Mouse (Mus musculus) cerebellum, postnatal 10 days (tissue): ENCODE measurements around the gene Glp1r.

ENCODE experiments used
- DNase-seq, 2 experiments: peaks; one replicate each; pipeline ENCODE4 v3.0.0; 2021; ENCODE audit warnings: mixed read lengths in 2 of 2

The Glp1r gene

DNA sequence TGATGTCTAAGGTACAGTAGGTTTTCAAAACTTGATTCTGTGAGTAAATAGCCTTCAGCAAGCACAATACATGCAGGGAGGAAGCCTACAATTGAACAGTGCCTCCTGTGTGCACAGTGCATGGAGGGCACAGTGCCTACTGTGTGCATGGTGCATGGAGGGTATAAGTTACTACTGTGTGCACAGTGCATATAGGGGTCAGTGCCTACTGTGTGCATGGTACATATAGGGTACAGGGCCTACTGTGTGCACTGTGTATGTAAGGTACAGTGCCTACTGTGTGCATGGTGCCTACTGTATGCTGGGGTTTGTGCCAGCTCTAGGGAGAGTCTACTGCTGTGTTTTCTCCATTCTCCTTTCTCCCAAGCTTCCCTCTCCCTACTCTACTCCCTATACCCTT lies 12.6 kb downstream of the Glp1r start:
- DNase-seq = no peak

DNA sequence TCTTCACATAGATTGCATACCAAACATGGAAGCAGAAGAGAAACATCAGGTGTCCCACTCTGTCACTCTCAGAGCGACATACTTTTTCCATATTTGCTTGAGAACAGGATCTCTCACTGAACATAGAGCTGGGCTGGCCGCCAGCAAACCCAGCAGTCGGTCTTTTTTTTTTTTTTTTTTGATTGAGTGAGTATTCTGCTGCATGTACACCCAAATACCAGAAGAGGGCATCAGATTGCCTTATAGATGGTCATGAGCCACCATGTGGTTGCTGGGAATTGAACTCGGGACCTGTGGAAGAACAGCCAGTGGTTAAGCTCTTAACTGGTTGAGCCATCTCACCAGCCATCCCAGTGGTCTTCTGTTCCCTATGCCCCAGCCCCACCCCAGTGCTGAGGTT lies 21.9 kb downstream of the Glp1r start:
- peak in 1 of 2 experiments; percentile 40 for DNase-seq

DNA sequence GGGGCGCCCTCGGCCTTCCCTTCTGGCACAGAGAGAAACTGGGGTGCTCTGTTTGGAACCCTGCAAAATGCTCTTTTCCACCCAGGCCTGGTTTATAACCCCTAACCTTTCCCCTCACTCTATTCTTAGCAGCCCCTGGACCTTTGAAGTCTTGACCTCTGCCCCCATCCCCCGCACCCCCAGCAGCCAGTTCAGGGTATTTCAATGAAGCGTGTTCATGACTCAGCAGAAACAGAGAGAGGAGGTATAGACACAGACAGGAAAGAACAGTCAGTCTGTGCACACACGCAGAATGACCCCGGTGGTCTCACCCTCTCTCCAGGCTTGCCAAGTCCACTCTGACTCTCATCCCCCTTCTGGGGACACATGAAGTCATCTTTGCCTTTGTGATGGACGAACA lies 29.2 kb downstream of the Glp1r start:
- DNase-seq = no peak

DNA sequence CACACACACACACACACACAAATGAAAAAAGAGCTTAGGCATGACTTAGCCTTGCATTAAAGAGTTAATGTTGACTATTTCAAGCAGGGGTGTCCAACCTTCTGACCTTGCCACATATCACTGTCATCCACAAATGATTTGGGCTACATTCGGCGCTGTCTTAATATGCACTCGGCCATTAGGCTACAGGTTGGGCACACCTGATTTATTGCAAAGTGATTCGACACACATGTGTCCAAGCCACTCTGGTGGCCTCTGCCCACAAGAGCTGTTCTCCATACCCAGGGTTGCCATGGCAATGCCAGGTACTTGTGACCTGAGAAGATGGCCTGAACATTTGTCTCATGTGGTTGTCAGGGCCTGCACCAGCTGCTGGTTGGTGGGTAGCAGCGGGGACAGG lies 31.2 kb downstream of the Glp1r start:
- no peak for DNase-seq

DNA sequence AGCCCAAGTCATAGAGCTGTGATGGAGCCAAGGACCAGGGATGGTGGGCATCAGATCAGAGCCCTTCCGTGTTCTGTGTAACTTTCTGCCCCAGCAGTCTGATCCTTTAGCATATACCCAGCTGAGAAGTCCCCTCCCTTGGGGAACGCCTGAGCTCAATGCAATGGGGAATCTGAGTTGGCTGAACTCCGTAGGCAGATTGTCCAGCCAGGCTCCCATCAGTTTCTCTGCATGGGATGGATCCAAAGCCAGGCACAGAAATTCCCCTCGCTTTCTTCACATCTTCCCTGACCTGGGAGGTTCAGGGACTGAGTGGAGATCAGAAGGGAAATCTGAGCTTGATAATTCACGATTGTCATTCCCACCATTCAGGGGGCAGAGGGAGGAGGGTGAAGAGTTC lies 33.7 kb downstream of the Glp1r start:
- DNase-seq = peak; percentile 60 to 67

DNA sequence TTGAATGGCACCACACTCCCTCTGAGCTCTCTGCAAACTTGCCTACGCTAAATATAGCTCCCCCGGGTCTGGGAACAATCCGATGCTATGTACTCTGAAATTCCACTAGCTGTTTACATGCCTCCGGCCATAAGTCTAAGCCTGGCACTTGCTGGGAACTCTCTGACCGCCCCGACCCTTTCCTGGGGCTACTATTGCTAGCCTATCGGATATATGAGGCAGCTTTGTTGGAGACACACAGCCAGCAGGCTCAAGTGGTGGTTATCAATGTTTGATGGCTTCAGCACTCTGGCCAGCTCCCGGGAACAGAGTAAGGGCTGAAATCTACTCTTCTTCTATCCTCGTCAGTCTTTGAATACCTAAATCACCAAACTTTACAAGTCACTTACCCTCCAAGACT lies 36.9 kb downstream of the Glp1r start:
- no peak for DNase-seq

DNA sequence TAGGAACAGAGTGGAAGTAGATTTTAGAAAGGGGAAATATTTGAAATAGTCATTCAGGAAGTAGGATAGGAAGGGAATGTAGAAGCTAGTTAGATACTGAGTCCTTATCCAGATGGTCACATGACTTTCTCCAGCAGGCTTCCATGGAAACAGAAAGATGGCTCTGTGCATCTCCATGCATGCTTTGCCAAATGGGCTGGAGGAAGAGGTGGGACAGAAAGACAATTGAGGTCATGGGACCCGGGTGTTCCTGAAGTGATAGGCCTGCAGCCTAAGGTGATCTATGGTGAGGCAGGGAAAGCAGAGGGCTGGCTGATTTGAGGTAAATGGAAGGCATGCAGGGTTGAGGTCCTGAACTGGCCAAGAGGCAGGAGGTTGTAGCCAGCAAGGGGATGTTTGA lies 46.8 kb downstream of the Glp1r start:
- no peak for DNase-seq

DNA sequence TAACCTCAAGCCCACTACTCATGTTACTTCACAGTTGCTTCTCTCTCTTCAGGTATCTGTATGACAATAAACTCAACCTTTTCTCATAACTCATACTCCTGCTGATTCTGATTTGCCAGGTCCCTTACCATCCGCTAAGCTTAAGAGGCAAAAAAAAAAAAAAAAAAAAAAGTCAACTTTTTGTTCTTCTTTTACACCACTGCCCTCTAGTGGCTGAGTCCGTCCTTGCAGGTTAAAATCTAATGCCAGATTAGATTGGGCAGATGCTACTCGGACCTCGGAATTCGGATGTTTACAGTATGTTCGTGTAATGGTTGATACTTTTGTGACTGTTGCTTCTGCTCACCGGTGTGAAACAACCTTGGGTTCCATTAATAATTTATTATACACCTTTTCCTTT lies 49.2 kb downstream of the Glp1r start:
- peak; percentile 90 to 94 for DNase-seq

DNA sequence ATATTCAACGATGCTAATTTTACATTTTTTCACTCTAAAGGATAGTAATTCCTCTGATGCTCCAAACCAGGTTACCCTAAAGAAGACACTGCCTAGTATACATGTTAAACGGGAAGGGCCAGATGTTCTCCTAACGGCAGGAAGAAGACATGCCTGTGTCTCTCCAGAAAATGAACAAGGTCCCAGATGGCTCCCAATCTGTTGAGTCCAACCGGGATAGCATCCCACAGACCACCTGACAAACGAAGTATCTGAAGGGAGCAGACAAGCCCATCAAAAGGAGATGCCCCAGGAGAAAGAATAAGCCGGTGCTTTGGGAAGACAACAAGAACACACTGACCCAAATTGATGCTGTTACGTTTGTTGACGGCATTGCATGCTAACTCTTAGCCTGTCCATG lies 50.0 kb downstream of the Glp1r start:
- DNase-seq = no peak

DNA sequence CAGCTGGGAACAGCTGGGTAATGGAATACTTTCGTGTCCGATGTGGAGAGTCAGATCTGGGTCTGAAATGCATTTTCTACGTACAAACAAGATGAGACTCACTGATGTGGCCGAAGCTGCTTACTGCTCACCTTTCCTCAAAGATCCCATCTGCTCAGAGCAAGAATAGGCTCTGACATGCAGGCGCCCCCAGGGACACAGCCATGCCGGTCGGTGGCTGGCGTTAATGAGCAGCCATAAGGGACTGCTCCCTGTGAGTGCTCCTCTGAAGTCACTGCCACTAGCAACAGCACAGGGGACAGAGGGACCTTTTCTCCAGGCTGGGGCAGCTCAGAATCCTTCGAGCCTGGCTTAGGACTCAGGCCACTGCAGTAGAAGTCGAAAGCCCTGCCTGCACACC lies 52.7 kb downstream of the Glp1r start, which contains the start of gene Umodl1:
TSS of gene Umodl1 (plus strand) at position 301 of the 400 bp plus-strand sequence.
- no peak for DNase-seq

DNA sequence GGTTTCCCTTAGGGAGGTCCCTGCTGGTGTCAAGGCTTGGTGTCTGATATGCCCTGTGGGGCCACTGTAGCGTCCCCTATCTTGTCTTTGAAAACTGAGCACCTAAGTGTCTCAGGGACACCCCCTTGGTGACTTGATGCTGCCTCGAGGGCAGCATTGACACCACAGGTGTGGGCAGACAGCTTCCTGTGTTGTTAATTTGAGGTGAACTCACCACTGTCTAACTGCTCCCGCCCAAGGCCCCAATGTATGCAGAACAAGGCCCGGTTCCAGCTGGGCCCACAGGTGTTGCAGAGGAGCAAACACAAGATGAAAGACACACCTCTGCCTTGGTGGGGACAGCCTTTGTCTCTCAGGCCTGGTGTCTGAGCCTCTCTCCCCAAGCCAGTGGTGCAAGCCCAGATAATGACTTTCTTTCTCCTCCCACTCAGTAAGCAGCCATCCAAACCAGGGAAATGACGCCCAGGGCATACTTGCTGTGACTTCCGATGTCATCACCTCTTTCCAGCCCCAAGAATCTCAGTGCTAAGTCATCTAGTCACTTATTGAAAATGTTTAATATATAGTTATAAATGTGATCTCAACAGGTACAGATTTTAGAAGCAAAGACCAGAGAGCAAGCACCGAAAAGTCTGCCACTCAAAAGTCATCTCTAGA lies 60.4 kb downstream of the Glp1r start:
- no peak for DNase-seq

DNA sequence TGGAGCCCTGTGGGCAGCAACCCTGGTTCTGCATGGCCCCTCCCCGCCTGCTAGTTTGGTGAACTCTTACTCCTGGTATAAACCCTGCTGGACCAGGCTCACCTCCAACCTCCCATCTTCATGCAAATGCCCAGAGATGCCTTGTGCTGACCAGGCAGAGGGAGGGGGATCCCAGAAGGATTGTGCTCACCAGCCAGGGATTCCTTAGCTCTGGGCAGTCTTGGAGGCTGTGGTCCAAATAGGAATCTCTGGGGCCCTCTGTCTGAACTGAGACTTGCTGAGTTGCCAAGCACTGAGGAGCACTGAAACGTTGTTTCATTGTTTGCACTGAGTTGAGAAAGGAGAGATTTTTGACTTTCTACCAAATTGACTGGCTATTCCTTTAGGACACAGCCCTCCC lies 61.3 kb downstream of the Glp1r start:
- DNase-seq = peak; percentile 36 to 52

DNA sequence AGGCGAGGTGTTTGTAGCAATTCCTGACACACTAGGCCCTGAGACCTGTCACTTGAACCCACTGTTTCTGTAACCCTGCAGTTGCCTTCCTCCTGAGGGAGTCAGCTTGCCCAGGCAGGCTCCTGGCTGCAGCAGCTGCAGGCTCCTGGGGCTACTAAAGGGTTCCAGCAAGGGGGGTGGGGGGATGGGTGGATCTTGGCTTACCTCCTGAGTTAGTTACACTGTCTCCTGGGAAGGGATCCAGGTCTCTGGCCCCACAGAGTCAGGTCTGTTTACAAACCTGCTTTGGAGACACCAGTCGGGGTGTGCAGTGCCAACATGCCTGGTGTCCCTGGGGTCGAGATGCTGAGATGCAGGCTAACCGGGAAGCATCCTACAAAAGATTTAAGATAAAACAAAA lies 68.4 kb downstream of the Glp1r start:
- peak; percentile 63 to 76 for DNase-seq

DNA sequence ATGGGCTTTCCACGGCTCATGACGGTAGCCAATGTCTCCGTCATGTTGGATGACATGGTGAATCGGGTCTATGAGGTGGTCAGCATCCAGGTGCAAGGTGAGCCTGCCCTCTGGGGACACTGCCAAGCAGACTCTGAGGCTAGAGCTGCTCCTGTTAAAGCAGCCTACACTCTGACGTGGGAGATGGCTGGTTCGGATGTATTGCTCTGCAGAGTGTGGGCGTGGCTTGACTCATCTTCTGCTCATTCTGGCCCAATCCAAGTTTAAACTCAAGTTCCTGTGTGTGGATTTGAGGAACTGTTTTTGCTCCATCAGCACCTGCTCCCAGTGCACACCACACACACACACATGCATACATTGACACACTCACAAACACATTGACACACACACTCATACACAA lies 70.3 kb downstream of the Glp1r start:
- no peak for DNase-seq

DNA sequence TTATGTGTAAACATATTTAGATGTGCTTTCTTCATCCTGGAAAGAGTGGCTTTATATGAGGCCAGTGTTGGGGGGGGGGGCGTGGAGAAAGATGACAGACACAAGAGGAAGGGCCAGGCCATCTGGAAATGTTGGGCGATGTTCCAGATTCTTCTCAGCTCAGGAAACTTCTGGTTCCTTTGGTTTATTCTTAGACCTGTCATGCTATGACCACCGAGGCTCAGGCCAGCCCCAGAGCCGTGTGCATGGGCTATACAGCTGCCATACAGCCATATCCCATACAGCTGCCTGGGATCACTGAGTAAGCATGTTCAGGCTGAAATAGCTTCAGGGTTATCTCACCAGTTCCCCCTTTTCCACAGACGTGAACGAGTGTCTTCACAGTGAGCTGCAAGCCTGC lies 71.7 kb downstream of the Glp1r start:
- peak; percentile 72 to 73 for DNase-seq

DNA sequence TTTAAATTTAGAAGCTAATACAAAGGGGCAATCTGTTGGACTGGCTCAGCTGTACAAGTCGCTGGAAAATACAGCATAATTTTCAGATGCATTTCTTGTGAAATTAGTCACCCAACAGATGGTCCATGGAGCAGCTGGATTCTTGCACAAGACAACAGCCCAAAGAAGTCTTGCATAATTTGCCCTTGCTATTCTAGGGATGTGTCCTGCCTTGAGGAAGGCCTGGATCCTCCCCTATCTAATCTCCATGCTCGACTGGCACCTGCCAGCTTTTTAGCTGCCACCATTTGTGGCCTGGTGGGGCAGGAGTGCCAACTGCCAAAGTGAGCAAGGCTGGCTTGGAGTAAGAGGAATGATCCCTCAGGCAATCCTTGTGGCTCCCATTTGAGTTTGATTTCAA lies 75.7 kb downstream of the Glp1r start:
- peak; percentile 59 to 76 for DNase-seq

DNA sequence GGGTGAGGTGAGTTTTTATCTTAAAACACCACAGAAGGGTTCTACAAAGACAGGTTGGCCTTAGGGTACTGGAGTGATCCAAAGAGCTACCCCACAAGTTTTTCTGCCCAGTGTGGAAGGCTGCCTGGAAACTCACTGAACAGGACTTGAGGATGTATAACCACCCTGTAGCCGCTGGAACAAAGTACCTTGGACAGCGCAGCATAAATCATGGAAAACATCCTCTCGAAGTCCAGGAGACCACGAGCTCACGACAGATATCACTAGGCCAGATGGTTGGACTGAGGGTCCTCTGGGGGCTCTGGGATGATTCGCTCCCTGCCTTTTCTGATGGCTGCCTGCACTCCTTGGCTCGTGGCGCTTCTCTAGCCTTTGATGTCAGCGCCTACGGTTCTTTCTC lies 76.9 kb downstream of the Glp1r start:
- DNase-seq = peak; percentile 34 to 41

DNA sequence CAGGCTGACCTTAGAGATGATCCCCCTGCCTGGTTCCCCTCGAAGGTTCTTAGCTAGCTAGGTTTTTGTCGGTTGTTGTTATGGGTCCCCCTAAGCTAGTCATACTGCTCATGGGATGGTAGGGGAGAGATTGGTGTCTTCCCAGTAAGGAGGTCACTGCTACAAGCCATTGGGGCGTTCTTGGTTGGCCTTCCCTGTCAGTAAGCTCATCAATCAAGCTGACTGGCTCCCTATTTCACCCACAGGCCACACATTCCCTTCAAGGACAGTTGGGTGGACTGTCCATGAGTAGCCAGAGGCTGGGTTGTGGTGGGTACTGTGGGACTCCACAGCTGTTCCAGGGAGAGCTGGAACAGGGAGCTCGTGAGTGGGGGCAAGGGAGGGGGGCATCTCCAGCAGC lies 81.9 kb downstream of the Glp1r start:
- DNase-seq = no peak

DNA sequence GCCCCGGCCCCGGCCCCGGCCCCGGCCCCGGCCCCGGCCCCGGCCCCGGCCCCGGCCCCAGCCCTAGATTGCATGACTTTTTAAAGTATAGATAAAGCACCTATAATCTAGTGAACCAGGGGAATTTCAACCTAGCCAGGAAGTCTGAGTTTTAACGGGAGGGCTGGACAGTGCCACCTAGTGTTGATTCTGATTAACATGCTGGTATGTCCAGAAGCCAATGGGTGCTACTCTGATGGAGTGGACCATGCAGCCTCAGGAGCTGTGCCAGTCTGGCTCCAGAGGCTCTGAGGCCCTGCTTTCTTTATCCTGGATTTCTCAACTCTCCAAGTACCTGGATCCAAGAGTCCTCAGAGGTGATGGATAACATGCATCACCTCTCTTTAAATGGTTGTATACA lies 88.6 kb downstream of the Glp1r start:
- peak; percentile 68 to 77 for DNase-seq
